Mouse (Mus musculus): ENCODE measurements around the gene Ccpg1os.

DNA sequence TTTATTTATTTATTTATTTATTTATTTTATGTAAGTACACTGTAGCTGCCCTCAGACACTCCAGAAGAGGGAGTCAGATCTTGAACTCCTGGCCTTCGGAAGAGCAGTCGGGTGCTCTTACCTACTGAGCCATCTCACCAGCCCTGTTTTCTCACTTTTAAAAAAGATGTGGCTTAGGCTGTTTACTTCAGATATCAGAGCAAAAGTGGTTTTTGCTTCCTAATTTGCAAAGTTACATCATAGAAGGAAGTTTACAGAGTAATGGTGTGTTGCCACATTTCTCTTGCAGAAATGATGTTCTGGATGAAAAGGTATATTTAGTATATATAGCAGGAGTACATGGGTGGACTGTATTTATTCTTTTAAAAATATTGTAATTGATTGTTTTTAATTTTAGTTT, 6.2 kb upstream of the Ccpg1os start:
- TF ChIP-seq USF2 (IDR thresholded peaks at IDR 0.05; ENCODE audit: borderline replicate concordance in 1 of 2, insufficient read depth in 1 of 2, low read depth in 1 of 2, low read length in 2 of 2) = no peak
- no peak for TF ChIP-seq CTCF (IDR thresholded peaks at IDR 0.05 in 2 of 3, conservative IDR thresholded peaks at IDR 0.05 in 1 of 3; ENCODE audit: control insufficient read depth in 1 of 3, insufficient read depth in 1 of 3, low read depth in 2 of 3, low read length in 3 of 3, poor library complexity in 1 of 3, severe bottlenecking in 1 of 3)
- TF ChIP-seq EP300 (IDR thresholded peaks at IDR 0.05; ENCODE audit: low read depth in 1 of 2, low read length in 2 of 2) = no peak
- TF ChIP-seq MAX (IDR thresholded peaks at IDR 0.05; ENCODE audit: low read length) = no peak
- TF ChIP-seq SIN3A (IDR thresholded peaks at IDR 0.05; ENCODE audit: low read length) = no peak
- no peak for TF ChIP-seq MAFK (IDR thresholded peaks at IDR 0.05; ENCODE audit: borderline replicate concordance, low read depth, low read length)
- no peak for TF ChIP-seq E2F4 (IDR thresholded peaks at IDR 0.05; ENCODE audit: borderline replicate concordance, low read depth, low read length)
- TF ChIP-seq GABPA (IDR thresholded peaks at IDR 0.05; ENCODE audit: low read depth, low read length) = no peak
- no peak for TF ChIP-seq RCOR1 (IDR thresholded peaks at IDR 0.05; ENCODE audit: low read depth, low read length)

Measured in MEL (cell line).